Mouse (Mus musculus) left cerebral cortex, adult 11 months (tissue): ENCODE results near the gene Sult6b1.

Experiments
- DNase-seq: peaks from one replicate; pipeline ENCODE4 v3.0.0; 2022; ENCODE audit warnings: low spot score

Gene Sult6b1

DNA sequence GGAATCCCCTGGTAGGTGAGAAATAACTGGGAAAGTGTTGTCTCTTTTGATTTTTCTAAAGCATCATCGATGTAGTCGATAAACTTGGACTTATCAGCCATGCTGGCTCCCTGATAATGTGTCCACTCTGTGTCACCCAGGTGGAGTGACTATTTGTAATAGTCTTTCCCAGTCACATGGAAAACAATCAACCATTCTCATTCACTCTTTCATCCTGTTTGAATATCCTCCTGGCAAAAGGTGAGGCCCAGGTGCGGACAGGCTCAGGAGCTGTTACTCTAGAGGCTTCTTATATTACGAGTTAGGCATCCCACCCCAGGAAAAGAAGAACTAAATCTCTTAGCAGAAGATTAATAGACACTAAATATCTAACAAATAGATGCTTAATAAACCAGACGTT is at the start of gene Sult6b1:
TSS of gene Sult6b1 (minus strand) at position 101 of the 400 bp plus-strand sequence.
- no peak for DNase-seq

DNA sequence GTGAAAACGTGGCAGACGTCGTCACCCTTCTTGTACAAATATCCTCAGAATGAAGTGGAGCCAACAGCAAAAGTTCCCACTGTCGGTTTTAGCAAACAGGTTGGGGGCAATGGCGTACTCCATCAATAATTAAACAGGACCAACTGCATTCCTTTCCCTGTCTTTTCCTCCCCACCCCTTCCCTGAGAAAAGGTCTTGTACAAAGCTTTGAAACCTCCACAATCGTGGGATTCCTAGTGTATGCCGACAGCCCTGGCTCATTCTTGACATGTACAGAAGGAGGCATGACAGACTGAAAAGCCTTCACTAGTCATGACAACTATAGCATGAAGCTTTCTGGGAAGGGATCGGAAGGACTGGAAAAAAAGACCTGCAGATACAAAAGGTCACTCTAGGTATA is 46.4 kb upstream of the Sult6b1 start:
- DNase-seq: no peak

DNA sequence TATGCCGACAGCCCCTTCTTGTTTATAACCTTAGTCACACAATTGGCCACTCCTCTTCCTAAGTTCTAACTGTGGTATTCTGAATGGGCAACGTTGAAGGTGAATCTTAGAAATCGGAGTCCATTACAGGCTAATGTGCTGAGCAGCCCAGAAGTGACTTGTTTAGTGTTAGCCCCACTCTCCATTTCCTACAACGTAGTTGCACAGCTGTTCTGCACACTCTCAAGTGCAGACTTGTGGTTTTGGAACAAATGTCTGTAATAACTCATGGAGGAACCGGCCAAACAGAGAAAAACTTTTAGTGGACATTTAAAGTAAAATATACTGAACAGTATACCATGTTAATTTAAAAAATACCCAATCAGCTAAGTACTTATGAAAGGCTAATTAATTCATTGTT is 45.3 kb upstream of the Sult6b1 start:
- DNase-seq: no peak

DNA sequence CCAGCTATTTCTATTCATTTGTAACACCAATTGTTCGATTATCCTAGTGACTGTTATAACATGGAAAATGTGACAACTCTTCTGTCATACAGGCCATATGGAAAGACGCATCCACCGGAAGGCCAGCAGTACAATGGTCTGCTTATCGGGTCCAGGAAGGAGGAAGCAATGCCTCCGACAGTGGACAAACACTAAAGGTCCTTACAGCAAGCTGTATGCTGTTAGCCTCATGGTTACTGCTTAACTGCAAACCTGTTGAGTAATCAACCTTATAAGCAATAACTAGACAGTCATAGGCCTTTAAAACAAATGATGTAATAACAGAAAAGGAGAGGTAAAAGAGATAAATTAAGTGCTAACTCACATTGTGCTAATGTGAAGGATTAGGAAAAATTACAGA is 44.4 kb upstream of the Sult6b1 start:
- DNase-seq: no peak

DNA sequence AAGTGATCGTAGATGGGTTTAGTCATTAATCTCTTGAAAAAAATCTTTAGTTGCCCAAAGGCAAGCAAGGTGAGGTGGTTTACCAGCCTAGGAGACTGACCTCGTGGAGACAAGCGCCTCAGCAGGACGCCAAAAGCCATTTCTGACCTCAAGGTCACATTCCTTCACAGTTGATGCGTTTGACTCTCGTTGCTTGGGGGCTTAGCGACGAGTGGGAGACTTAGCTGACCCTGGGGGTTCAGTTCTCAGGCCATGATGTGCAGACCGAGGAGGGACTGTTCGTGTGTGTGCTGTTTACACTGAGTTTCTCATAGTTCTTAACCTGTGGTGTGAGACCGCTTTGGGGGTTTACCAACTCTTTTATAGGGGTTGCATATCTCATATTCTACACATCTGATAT is 35.8 kb upstream of the Sult6b1 start:
- DNase-seq: no peak

DNA sequence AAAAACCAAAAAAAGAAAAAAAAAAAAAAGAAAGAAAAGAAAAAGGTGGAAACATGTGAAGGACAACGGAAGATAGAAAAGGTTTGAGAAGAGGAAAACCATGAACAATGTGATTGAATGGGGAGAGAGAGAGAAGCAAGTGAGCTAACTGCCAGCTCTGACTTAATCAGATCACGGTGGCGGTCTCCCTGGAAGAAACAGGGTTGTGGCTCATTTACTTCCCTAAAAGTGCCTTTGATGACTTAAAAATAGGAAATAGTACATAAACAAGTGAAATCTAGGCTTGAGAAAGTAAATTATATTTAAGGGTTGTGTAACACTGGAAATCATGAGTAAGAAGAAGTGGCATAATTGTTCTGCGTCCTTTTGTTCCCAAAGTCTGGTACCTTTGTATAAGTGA is 32.1 kb upstream of the Sult6b1 start:
- no peak for DNase-seq

DNA sequence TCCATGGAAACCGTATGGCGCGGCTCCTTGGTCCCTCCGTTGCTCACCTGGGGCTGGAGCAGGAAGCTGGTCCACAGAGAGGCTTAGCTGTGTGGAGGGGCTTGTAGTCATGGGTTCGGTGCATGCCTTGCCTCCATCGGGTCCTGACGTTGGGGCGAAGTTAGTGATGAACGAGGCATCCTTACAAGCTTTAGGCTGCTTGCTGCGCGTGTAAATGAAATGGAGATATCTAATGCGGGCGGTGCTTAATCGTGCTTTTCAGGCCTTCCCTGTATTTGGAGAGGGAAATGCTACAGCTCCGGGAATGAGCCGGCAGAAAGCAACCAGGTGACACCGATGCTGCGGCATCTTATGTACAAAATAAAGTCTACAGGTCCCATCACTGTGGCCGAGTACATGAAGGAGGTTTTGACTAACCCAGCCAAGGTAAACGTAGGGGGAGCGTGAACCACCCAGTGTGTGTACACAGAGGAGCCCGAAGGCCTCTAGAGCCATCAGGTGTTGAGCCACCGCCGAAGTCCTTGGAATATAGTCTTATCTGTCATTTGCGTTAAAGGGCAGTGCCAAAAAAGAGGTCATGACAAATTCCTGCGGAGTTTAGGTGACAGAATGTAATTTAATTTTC is 30.5 kb upstream of the Sult6b1 start:
- DNase-seq: no peak

DNA sequence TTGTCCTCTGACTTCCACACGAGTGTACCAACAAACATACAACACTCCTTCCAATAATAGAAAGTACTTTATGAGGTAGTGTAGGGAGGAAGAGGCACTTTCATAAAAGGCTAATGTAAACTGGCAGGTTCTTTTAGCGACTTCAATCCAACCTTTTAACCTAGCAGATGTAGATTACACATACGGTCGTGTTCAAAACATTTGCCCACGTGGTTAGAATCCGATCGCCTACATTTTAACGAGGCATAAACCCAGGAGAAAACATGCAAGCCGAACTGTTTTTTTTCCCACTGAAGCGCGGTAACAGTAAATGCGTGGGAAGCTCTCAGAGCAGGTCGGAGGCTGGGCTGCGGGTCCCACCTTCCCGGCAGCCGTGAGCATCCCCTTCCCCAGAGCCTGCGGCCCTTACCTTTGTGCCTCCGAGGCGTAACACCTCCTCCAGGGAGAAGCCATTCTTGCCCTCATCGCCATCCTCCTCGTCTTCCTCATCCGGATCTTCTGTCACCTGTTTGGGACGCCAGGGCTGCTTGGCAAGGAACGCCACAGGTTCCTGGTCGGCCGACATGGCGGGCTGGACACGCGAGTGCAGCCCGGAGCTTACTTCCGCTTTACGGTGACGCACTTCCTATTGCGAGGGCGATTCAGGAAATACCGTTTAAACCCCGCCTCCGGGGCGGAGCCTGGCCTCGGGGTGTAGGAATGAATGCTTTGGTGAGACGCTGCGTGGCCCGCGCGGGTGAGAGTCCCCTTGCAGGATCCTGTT is 29.9 kb upstream of the Sult6b1 start, which contains the start of the genes Cebpz and Ndufaf7:
TSS of gene Cebpz (minus strand) at position 601 of the 763 bp plus-strand sequence.
TSS of gene Ndufaf7 (plus strand) at position 671 of the 763 bp plus-strand sequence.
- peak; percentile 98 for DNase-seq

DNA sequence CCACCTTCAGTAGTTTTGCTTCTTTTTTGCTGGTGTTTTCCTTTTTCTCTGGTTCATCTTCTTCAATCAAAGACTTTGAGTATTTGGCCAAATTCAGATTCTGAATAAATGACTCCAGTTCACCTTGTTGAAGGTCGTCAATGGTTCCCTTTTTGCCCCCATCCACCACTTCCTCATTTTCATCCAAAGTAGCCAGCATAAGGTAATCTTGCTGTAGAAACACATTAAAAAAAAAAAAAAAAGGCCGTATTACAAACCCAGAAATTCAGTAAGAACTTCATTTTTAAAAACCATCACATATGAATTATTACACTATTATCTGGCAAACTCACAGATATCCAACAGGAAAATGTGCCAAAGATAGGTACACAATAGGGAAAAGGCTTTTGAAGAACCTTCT is 29.1 kb upstream of the Sult6b1 start:
- no peak for DNase-seq

DNA sequence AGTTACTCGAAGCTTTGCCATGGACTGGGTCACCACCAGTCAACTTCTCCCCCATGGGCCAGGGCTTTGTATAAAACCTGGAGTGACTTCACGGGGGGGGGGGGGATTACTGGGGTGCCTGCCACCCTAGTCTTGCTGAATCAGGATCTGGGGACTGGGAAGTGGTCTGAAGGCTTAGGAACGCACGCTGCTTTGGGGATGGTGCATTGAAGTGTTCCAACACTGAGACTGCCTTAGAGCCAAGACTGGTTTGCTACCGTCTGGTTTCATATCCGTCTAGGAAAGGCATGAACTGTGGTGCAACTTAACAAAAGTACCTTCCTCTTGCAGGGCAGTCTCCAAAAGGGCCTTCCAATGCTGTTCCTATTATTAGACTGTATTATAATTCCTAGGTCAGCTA is 10.9 kb upstream of the Sult6b1 start:
- DNase-seq: no peak

DNA sequence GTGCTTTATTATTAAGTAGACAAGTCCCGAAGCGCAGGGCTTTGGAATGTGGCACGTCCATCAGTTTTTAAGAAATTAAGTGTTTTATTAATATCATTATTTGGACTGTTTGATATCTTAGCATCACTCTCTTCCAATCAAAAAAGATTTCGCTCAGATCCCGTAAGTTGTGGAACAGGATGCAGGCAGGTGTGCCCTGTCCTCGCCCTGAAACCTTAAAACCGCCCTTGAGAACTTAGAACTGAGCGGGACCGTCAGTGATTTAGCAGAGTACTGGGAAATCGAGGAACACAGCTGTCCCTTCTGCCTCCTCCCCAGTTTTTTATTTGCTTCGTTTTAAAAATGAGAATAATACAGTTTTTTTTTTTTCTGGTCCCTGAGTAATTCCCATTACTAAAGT is 10.1 kb upstream of the Sult6b1 start:
- no peak for DNase-seq

DNA sequence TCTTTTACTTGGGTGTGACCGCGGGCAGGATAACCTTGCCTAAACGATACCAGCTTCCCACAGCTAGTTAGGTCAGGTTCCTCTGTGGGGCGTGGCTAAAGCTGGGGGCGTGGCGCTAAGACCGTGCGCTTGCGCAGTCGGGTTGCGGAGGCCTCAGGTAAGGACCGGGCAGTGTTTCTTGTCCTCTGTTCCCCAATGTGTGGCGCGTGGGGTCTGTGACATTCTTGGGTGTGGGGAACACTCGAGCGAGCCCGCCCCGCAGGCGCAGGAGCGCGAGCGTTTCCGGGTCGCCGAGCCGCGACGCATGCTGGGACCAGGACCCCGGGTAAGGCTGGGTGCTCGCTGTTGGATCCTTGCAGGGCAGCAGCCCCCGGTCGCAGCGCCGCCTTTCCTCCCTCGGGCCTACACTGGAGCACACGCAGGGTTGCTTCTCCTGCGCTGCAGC is 9.6 kb upstream of the Sult6b1 start, which contains the start of gene Cebpzos:
TSS of gene Cebpzos (plus strand) at position 132 of the 445 bp plus-strand sequence.
- peak; percentile 85 for DNase-seq

DNA sequence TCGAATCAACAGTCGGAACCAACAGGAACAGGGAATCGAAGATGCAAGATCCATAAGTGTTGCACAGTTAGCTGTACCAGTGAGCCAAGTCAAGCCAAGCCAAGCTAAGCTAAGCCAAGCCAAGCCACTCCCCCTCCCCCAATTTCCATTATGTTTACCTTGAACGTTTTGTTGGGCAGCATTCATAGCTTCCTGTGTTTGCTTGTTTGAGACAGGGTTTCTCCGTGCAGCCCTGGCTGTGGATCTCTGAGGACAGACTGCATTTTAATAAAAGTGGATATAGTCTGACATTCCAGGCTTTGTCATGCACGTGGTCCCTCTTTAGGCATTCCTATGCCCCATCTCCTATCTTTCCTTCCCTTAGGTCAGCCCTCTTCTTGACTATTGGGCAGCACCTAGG is 9.0 kb upstream of the Sult6b1 start:
- no peak for DNase-seq

DNA sequence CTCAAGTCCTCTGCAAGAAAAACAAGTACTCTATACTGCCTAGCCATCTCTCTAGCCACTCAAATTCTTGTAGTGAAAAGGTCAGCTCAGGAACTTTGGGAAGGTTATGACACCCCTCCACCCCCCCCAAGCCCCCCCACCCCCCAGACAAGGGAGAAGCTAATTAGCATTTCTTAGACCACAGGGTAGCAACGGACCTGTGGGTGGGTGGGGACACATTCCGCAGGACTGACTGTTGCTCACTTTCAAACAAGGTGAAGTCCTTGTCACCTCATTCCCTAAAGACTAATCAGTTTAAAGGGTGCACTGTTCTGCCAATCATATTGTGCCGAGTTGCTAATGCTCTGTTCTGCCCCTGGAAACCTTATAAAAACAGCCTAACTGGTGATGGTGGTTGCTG is 7.1 kb upstream of the Sult6b1 start:
- no peak for DNase-seq

DNA sequence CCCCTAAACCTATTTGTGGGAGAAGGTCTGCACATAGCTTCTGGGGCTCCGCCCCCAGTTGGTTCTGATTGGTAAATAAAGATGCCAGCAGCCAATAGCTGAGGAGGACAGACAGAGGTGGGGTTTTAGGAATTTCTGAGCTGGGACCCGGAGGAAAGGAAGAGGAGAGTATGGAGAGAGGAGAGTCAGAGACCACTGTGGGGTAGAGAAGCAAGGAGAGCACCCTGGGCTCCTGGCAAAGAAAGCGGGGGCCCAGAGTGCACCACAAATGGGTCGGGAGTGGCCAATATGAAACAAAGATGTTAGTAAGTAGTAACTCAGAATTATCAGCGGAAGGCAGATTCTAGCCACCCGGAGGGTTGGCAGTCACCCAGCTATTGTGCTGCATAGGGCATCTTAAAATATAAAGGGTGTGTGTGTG is 6.1 kb upstream of the Sult6b1 start:
- DNase-seq: no peak

DNA sequence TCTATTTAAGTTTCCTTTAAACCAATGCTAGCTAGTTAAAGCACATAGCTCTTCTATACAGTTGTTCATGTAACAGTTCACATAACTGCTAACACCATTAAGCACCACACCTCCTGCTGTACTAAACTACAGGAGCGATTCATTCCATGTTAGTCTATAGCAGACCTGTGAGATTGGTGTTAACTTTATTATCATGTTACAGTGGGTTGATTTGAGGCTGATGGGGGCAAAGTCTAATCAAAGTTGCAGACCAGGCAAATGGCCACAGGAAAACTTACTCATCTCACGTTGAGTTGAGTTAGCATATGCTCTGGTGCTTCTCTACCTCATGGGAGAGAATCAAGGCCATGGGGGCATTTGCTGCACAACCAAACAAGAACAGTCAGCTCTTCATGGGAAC is 2.6 kb upstream of the Sult6b1 start:
- DNase-seq: no peak

DNA sequence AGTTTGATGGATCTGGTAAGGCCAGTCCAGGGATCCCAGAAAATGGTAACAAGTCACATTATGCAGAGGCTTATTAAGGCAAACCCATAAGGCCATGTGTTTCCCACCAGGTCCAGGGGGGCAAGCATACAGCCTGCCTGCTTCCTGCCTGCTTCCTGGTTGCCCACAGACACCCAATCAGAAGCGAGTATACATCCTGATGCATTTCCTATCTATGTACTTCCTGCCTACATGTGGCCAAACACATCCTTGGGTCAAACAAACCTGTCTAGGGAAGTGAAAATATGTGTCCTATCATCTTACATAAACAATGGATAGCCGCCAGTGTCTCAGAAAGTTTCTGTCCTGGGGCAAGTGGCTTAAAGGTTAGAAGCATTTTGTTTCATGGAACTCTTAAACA is 3.6 kb downstream of the Sult6b1 start:
- no peak for DNase-seq

DNA sequence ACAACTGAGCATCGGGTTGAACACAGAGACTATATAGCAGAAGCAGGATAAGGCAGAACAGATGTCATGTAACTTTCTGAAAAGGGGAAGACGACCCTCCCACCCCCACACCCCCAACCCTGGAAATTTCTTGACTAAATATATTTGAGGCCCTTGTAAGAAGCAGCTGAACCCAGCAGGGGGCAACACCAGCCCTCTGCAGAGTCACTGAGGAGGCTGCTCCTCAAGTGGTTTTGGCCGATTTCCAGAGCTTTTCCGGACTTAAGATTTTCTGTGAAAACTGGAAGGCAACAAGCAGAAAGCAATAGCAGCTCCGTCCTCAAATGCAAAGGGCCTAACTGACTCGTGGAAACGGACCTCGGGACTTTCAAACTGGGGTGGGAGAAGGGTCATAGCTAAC is 11.4 kb downstream of the Sult6b1 start:
- no peak for DNase-seq

DNA sequence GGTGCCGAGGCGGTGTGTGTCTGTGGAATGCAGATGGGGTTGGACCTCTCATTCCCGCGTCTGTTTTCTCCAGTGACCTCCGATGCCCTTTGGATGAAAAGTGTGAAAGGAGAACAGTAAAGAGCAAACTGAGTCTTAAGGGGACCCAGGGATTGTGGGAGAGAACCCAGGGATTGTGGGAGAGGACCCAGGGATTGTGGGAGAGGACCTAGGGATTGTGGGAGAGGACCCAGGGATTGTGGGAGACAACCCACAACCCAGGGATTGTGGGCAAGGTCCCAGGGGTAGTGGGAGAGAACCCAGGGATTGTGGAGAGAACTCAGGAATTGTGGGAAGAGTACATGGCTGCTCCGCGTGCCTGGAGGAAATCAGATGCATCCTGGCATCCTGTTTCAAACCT is 11.8 kb downstream of the Sult6b1 start:
- DNase-seq: no peak

DNA sequence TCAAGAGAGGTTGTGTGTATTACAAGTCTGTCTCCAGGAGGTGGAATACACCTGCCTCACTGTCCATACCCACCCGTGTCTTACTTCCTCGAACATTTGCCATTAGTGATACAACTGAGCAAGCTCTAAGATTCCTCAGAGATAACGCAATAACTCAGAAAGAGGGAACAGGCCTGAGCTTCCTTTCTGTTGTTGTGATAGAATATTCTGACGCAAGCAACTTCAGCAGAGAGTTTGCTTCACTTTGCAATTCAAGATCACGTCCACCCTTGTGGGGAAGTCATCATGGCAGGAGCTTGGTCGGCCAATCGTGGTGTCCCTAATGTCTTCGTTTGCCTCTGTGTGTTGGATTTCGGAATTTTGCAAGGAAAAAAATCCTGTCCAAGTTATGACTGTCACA is 15.8 kb downstream of the Sult6b1 start:
- DNase-seq: no peak

DNA sequence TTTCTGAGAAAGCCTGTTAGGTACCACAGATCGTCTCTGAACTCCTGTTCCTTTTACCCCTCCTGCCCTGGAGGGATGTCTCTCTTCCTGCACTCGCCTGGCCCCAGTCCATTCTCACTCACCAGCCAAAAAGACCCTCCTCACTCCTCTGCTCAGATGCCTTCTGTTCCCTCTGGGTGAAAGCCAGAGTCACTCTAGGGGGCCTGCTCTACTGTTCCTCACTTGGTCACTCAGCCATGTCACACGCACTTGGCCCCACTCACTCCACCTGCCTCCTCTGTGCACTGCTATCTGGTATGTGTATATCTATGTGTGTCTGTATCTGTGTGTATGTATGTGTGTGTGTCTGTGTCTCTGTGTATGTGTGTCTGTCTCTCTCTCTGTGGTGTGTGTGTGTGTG is 17.6 kb downstream of the Sult6b1 start:
- DNase-seq: no peak

DNA sequence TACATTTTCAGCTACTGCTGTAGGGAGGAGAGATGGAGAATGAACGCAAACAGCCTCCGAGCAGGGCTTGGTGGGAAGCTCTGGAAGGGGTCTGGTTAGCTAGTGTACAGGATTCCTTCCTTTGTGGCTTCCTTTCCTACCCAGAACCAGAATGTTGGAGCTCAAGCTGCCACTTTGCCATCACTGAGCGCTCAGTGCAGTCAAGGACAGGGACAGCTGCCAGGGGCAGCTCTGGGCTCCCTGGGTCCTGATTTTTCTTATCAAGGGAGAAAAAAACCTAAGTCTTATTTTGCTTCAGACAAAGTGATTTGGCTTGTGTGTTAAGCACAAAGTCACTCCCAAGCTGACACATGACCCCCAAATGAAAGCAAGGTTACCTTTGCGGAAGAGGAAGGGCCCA is 18.2 kb downstream of the Sult6b1 start:
- DNase-seq: no peak

DNA sequence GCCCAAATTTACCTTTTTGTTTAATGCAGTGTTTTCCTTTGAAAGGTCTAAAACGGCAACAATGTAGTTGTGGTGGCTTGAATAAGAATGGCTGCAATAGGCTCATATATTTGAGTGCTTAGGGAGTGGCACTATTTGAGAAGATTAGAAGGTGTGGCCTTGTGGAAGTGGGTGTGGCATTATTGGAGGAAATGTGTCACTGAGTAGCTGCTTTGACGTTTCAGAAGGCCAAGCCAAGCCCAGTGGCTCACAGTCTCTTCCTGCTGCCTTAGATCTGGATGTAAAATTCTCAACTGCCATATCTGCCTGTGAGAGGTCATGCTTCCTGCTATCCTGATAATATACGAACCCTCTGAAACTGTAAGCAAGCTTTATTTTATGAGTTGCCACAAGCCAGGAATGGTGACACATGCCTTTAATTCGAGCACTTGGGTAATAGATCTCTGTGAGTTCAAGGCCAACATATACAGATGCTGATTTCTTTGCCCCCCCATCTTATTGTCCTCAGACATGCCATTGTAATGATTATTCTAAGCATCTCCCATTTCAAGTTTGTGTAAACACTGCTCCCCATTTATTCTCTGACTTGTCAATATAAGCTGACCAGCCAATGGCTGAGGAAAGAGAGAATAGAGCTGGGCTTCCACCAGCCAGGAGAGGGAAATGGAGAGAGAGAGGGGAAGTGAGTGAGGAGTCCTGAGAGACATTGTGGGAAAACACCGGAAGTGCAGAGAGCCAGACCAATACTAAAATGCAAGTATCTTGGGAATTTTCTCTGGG is 21.3 kb downstream of the Sult6b1 start:
- DNase-seq: no peak
